Mouse (Mus musculus): ENCODE data around the gene Atp8a2. TPM values are rescaled to one million over a fixed set of nuclear protein-coding genes. Genes with fewer than 3 reads are reported as not detected.
"Not testable (repeated sequence)": the region's sequence is repeated elsewhere in the genome, so short reads cannot be mapped to it uniquely, and the experiment has no call there.

Gene Atp8a2
- polyA plus RNA-seq, 1 experiment from 2014 or later: 4.2 TPM

- Histone ChIP-seq H3K36me3 (replicated peaks; ENCODE audit: control insufficient read depth, insufficient read depth, low read depth, low read length) (no peaks in the 10 kb centered on the region), H3K27me3 (ENCODE audit: control insufficient read depth, insufficient read depth, low read length) (no peaks in the 10 kb centered on the region), H3K4me2 (ENCODE audit: low read depth, low read length) (no peak overlapping the region), H3K9me3 (replicated peaks; ENCODE audit: control insufficient read depth, low read length) (no peaks in the 10 kb centered on the region), H3K9ac (replicated peaks; ENCODE audit: low read length) (no peak overlapping the region), H3K27ac (replicated peaks; ENCODE audit: low read depth, low read length) (no peak overlapping the region), H3K4me1 (ENCODE audit: control insufficient read depth, insufficient read depth, low read length) (no peaks in the 10 kb centered on the region), H3K4me3 (ENCODE audit: low read depth, low read length) (no peak overlapping the region)
- DNase-seq (ENCODE audit: low spot score) (no peak), ATAC-seq (replicated peaks; ENCODE audit: insufficient number of reproducible peaks, low FRiP score, low TSS enrichment, low read depth) (no peak)
- WGBS: 47% methylated on average over 9 of the region's 9 CpGs
These were observed 343.8 kb downstream of the Atp8a2 start for GRCm38 (mm10) chr14:59853139-59853538.

- peak overlapping the region; percentile 6; the same call in 1 of the 2 replicates for H3K27ac ChIP-seq (replicated peaks; ENCODE audit: low read depth, low read length)
- no peak overlapping the region for H3K4me3 ChIP-seq (ENCODE audit: low read depth, low read length)
- DNase-seq (ENCODE audit: low spot score): peak; percentile 21
- no peaks in the 10 kb centered on the region for H3K27me3 ChIP-seq (ENCODE audit: control insufficient read depth, insufficient read depth, low read length)
- H3K4me1 ChIP-seq (ENCODE audit: control insufficient read depth, insufficient read depth, low read length): no peaks in the 10 kb centered on the region; the same call in 1 of the 2 replicates
- ATAC-seq (replicated peaks; ENCODE audit: insufficient number of reproducible peaks, low FRiP score, low TSS enrichment, low read depth): no peak; the same call in 1 of the 2 replicates
- no peak overlapping the region for H3K4me2 ChIP-seq (ENCODE audit: low read depth, low read length)
- no peaks in the 10 kb centered on the region for H3K9me3 ChIP-seq (replicated peaks; ENCODE audit: control insufficient read depth, low read length)
- H3K9ac ChIP-seq (replicated peaks; ENCODE audit: low read length): no peak overlapping the region; the same call in 1 of the 2 replicates
- H3K36me3 ChIP-seq (replicated peaks; ENCODE audit: control insufficient read depth, insufficient read depth, low read depth, low read length): no peaks in the 10 kb centered on the region
- 25% methylated on average over 14 of the region's 14 CpGs for WGBS
These were observed 350.2 kb downstream of the Atp8a2 start for GRCm38 (mm10) chr14:59846609-59847375.

- no peak overlapping the region for H3K4me2 ChIP-seq (ENCODE audit: low read depth, low read length)
- H3K36me3 ChIP-seq (replicated peaks; ENCODE audit: control insufficient read depth, insufficient read depth, low read depth, low read length): no peaks in the 10 kb centered on the region
- H3K4me3 ChIP-seq (ENCODE audit: low read depth, low read length): no peak overlapping the region
- H3K4me1 ChIP-seq (ENCODE audit: control insufficient read depth, insufficient read depth, low read length): no peaks in the 10 kb centered on the region; the same call in 1 of the 2 replicates
- H3K27me3 ChIP-seq (ENCODE audit: control insufficient read depth, insufficient read depth, low read length): no peaks in the 10 kb centered on the region
- H3K27ac ChIP-seq (replicated peaks; ENCODE audit: low read depth, low read length): no peak overlapping the region
- no peaks in the 10 kb centered on the region for H3K9me3 ChIP-seq (replicated peaks; ENCODE audit: control insufficient read depth, low read length)
- 76% methylated on average over 6 of the region's 6 CpGs for WGBS
- DNase-seq (ENCODE audit: low spot score) (no peak), ATAC-seq (replicated peaks; ENCODE audit: insufficient number of reproducible peaks, low FRiP score, low TSS enrichment, low read depth) (no peak)
- H3K9ac ChIP-seq (replicated peaks; ENCODE audit: low read length): no peak overlapping the region
These were observed 353.6 kb downstream of the Atp8a2 start for GRCm38 (mm10) chr14:59843264-59843942.

GRCm38 (mm10) chr14:59839951-59840720 is 356.8 kb downstream of the Atp8a2 start:
- no peak for ATAC-seq (replicated peaks; ENCODE audit: insufficient number of reproducible peaks, low FRiP score, low TSS enrichment, low read depth)
- Histone ChIP-seq H3K36me3 (replicated peaks; ENCODE audit: control insufficient read depth, insufficient read depth, low read depth, low read length) (no peaks in the 10 kb centered on the region), H3K27ac (replicated peaks; ENCODE audit: low read depth, low read length) (no peak overlapping the region), H3K27me3 (ENCODE audit: control insufficient read depth, insufficient read depth, low read length) (no peaks in the 10 kb centered on the region), H3K9ac (replicated peaks; ENCODE audit: low read length) (no peak overlapping the region), H3K4me2 (ENCODE audit: low read depth, low read length) (no peak overlapping the region), H3K4me1 (ENCODE audit: control insufficient read depth, insufficient read depth, low read length) (no peaks in the 10 kb centered on the region), H3K4me3 (ENCODE audit: low read depth, low read length) (no peak overlapping the region), H3K9me3 (replicated peaks; ENCODE audit: control insufficient read depth, low read length) (no peaks in the 10 kb centered on the region)
- no peak for DNase-seq (ENCODE audit: low spot score)
- 68% methylated on average over 14 of the region's 14 CpGs for WGBS

GRCm38 (mm10) chr14:59838446-59839259 is 358.3 kb downstream of the Atp8a2 start:
- not testable (repeated sequence) for H3K9ac ChIP-seq (replicated peaks; ENCODE audit: low read length); H3K4me3 ChIP-seq (ENCODE audit: low read depth, low read length); H3K9me3 ChIP-seq (replicated peaks; ENCODE audit: control insufficient read depth, low read length); H3K27me3 ChIP-seq (ENCODE audit: control insufficient read depth, insufficient read depth, low read length); H3K4me1 ChIP-seq (ENCODE audit: control insufficient read depth, insufficient read depth, low read length); H3K4me2 ChIP-seq (ENCODE audit: low read depth, low read length); H3K27ac ChIP-seq (replicated peaks; ENCODE audit: low read depth, low read length); DNase-seq (ENCODE audit: low spot score); H3K36me3 ChIP-seq (replicated peaks; ENCODE audit: control insufficient read depth, insufficient read depth, low read depth, low read length); ATAC-seq (replicated peaks; ENCODE audit: insufficient number of reproducible peaks, low FRiP score, low TSS enrichment, low read depth)
- WGBS: 93% methylated on average over 1 of the region's 3 CpGs

- no CpG with 5 or more reads among the region's 3 CpGs for WGBS
- not testable (repeated sequence) for H3K9me3 ChIP-seq (replicated peaks; ENCODE audit: control insufficient read depth, low read length); ATAC-seq (replicated peaks; ENCODE audit: insufficient number of reproducible peaks, low FRiP score, low TSS enrichment, low read depth); H3K27me3 ChIP-seq (ENCODE audit: control insufficient read depth, insufficient read depth, low read length); H3K4me2 ChIP-seq (ENCODE audit: low read depth, low read length); H3K4me1 ChIP-seq (ENCODE audit: control insufficient read depth, insufficient read depth, low read length); H3K4me3 ChIP-seq (ENCODE audit: low read depth, low read length); H3K27ac ChIP-seq (replicated peaks; ENCODE audit: low read depth, low read length); H3K36me3 ChIP-seq (replicated peaks; ENCODE audit: control insufficient read depth, insufficient read depth, low read depth, low read length); DNase-seq (ENCODE audit: low spot score); H3K9ac ChIP-seq (replicated peaks; ENCODE audit: low read length)
These were observed 359.2 kb downstream of the Atp8a2 start for GRCm38 (mm10) chr14:59837691-59838241.

GRCm38 (mm10) chr14:59836876-59837543 is 360.0 kb downstream of the Atp8a2 start:
- Histone ChIP-seq H3K9ac (replicated peaks; ENCODE audit: low read length) (no peak overlapping the region), H3K9me3 (replicated peaks; ENCODE audit: control insufficient read depth, low read length) (no peaks in the 10 kb centered on the region), H3K27ac (replicated peaks; ENCODE audit: low read depth, low read length) (no peak overlapping the region), H3K4me1 (ENCODE audit: control insufficient read depth, insufficient read depth, low read length) (no peaks in the 10 kb centered on the region), H3K36me3 (replicated peaks; ENCODE audit: control insufficient read depth, insufficient read depth, low read depth, low read length) (no peaks in the 10 kb centered on the region), H3K4me3 (ENCODE audit: low read depth, low read length) (no peak overlapping the region), H3K27me3 (ENCODE audit: control insufficient read depth, insufficient read depth, low read length) (no peaks in the 10 kb centered on the region), H3K4me2 (ENCODE audit: low read depth, low read length) (no peak overlapping the region)
- no peak for ATAC-seq (replicated peaks; ENCODE audit: insufficient number of reproducible peaks, low FRiP score, low TSS enrichment, low read depth)
- no peak for DNase-seq (ENCODE audit: low spot score)
- WGBS: 43% methylated on average over 10 of the region's 10 CpGs
